Mouse (Mus musculus) liver, embryonic 14.5 days (tissue): ENCODE results near the gene Lancl1.

Experiments
- CTCF ChIP-seq: IDR thresholded peaks from 2 replicates; pipeline ENCODE4 v1.5.1; 2016; ENCODE audit warnings: antibody characterized with exemption, low read depth, control low read depth
- EP300 ChIP-seq: IDR thresholded peaks from 2 replicates; pipeline ENCODE4 v1.6.1; 2016; ENCODE audit warnings: antibody characterized with exemption, low read depth

DNA sequence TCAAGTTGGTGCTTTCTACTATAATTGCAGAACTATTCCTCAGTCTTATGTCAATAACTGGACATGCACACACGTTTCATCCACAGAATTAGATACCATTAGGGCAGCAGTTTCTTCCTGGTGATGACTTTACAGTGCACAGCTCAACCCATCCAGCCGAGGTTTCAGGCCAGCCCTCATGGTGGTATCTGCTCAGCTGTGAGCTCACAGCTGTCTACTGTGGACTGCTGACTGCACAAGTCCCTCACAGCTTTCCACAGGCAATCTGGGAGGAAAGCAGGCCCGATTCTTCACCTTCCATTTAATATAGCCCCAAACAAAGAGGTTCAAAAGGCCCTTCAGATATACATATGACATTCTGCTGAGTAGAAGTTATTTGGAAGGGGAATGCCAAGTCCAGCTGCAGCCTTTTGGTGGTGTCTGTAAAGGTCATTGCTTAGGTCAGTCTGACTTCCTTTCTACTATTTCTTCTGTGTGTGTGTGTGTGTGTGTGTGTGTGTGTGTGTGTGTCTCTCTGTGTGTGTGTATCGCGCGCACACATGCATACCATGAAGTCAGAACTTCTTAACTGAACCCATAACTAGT lies 11.7 kb downstream of the Lancl1 start:
- TF ChIP-seq CTCF (no peak), EP300 (no peak)
